Mouse (Mus musculus) CH12.LX (cell line): ENCODE measurements at regions not wholly inside any gene's neighbourhood (a gene's known extent, or its start where the extent isn't known, plus 50 kb on each side); places are given as distances from the start of the nearest gene placed in this dataset.

ENCODE experiments used
- DNase-seq: peaks from one replicate; pipeline ENCODE4 v3.0.0-alpha.2; 2013; ENCODE audit errors: extremely low read depth
- H3K27ac ChIP-seq: 2 replicates; pipeline ENCODE4 v1.5.1; 2012; ENCODE audit warnings: low read depth, mild to moderate bottlenecking, control low read depth, moderate library complexity; ENCODE audit not compliant: insufficient read depth
- H3K27me3 ChIP-seq: replicated peaks from 2 replicates; pipeline ENCODE3; 2012; ENCODE audit warnings: inconsistent platforms
- H3K36me3 ChIP-seq, 2 experiments: replicated peaks in 1 of 2; 2 replicates each; pipeline versions ENCODE3 to v1.6.1; 2012; ENCODE audit warnings: inconsistent platforms in 1 of 2, low read length in 1 of 2, mild to moderate bottlenecking in 1 of 2, mixed read lengths in 1 of 2, moderate library complexity in 1 of 2; ENCODE audit not compliant: control insufficient read depth in 1 of 2, insufficient read depth in 1 of 2
- H3K4me1 ChIP-seq, 2 experiments: 2 replicates each; pipeline ENCODE4 v1.6.1; 2012; ENCODE audit warnings: inconsistent platforms in 1 of 2, moderate library complexity in 1 of 2; ENCODE audit not compliant: insufficient read depth in 2 of 2, control insufficient read depth in 1 of 2
- H3K4me2 ChIP-seq: 2 replicates; pipeline ENCODE4 v1.6.1; 2012; ENCODE audit warnings: low read depth, mild to moderate bottlenecking, control low read depth; ENCODE audit not compliant: poor library complexity, insufficient read depth, severe bottlenecking
- H3K4me3 ChIP-seq, 3 experiments: fragments of 150-350 bp in 1 of 3; sonication (generic) in 1 of 3; replicated peaks in 1 of 3; 2 replicates each; pipeline versions ENCODE3 to v1.5.1; 2011 to 2012; ENCODE audit warnings: low read depth in 2 of 3, low read length in 2 of 3, mild to moderate bottlenecking in 2 of 3, moderate library complexity in 2 of 3, control low read depth in 1 of 3, improper control_type of control experiment in 1 of 3, inconsistent platforms in 1 of 3, mixed read lengths in 1 of 3; ENCODE audit not compliant: poor library complexity in 1 of 3
- H3K79me2 ChIP-seq: replicated peaks from 2 replicates; pipeline ENCODE4 v1.6.1; 2012; ENCODE audit warnings: mild to moderate bottlenecking, moderate library complexity; ENCODE audit not compliant: control insufficient read depth, poor library complexity, insufficient read depth, severe bottlenecking; ENCODE audit errors: extremely low read depth
- H3K9ac ChIP-seq: 2 replicates; pipeline ENCODE4 v1.6.1; 2012; ENCODE audit warnings: low read depth, mild to moderate bottlenecking, control low read depth, moderate library complexity; ENCODE audit not compliant: insufficient read depth
- H3K9me3 ChIP-seq: replicated peaks from 2 replicates; pipeline ENCODE3; 2012; ENCODE audit warnings: low read length, inconsistent platforms, mixed read lengths
- CHD2 ChIP-seq: IDR thresholded peaks from 2 replicates; pipeline ENCODE4 v1.6.1; 2011; ENCODE audit warnings: low read length, improper control_type of control experiment
- CTCF ChIP-seq, 2 experiments: IDR thresholded peaks in 1 of 2; conservative IDR thresholded peaks in 1 of 2; 2 replicates each; pipeline ENCODE4 v1.5.1; 2011 to 2012; ENCODE audit warnings: low read depth in 2 of 2, low read length in 2 of 2, improper control_type of control experiment in 1 of 2, inconsistent platforms in 1 of 2, mild to moderate bottlenecking in 1 of 2, moderate library complexity in 1 of 2
- ELF1 ChIP-seq: IDR thresholded peaks from 2 replicates; pipeline ENCODE4 v1.6.1; 2014; ENCODE audit warnings: low read depth, mild to moderate bottlenecking, inconsistent platforms, low read length, improper control_type of control experiment
- ETS1 ChIP-seq: conservative IDR thresholded peaks from 2 replicates; pipeline ENCODE4 v1.6.1; 2012; ENCODE audit warnings: low read depth, mild to moderate bottlenecking, inconsistent platforms, low read length, improper control_type of control experiment, moderate library complexity
- HCFC1 ChIP-seq: IDR thresholded peaks from 2 replicates; pipeline ENCODE4 v1.6.1; 2012; ENCODE audit warnings: low read depth, mild to moderate bottlenecking, inconsistent platforms, low read length, improper control_type of control experiment
- IRF4 ChIP-seq: IDR thresholded peaks from 2 replicates; pipeline ENCODE4 v1.6.1; 2014; ENCODE audit warnings: low read depth, mild to moderate bottlenecking, inconsistent platforms, low read length, improper control_type of control experiment
- JUND ChIP-seq: conservative IDR thresholded peaks from 2 replicates; pipeline ENCODE4 v1.6.1; 2011; ENCODE audit warnings: low read depth, low read length, improper control_type of control experiment
- MAZ ChIP-seq: IDR thresholded peaks from 2 replicates; pipeline ENCODE4 v1.6.1; 2012; ENCODE audit warnings: low read depth, mild to moderate bottlenecking, inconsistent platforms, low read length, improper control_type of control experiment, moderate library complexity
- MEF2A ChIP-seq: IDR thresholded peaks from 2 replicates; pipeline ENCODE4 v1.6.1; 2014; ENCODE audit warnings: low read depth, mild to moderate bottlenecking, inconsistent platforms, low read length, improper control_type of control experiment, borderline replicate concordance
- MXI1 ChIP-seq: IDR thresholded peaks from 2 replicates; pipeline ENCODE4 v1.6.1; 2011; ENCODE audit warnings: mild to moderate bottlenecking, low read depth, low read length, improper control_type of control experiment
- NELFE ChIP-seq: IDR thresholded peaks from 2 replicates; pipeline ENCODE4 v1.6.1; 2011; ENCODE audit warnings: low read depth, low read length, improper control_type of control experiment
- PAX5 ChIP-seq: IDR thresholded peaks from 2 replicates; pipeline ENCODE4 v1.6.1; 2012; ENCODE audit warnings: low read length, inconsistent platforms, mixed read lengths
- POLR2A ChIP-seq: IDR thresholded peaks from 2 replicates; pipeline ENCODE4 v1.6.1; 2011; ENCODE audit warnings: low read depth, mild to moderate bottlenecking, improper control_type of control experiment, low read length
- POLR2AphosphoS2 ChIP-seq: IDR thresholded peaks from 2 replicates; pipeline ENCODE4 v1.6.1; 2011; ENCODE audit warnings: low read depth, low read length, improper control_type of control experiment
- RCOR1 ChIP-seq: conservative IDR thresholded peaks from 2 replicates; pipeline ENCODE4 v1.6.1; 2012; ENCODE audit warnings: low read depth, mild to moderate bottlenecking, inconsistent platforms, low read length, improper control_type of control experiment
- SIN3A ChIP-seq: IDR thresholded peaks from 2 replicates; pipeline ENCODE4 v1.6.1; 2012; ENCODE audit warnings: low read length, improper control_type of control experiment, inconsistent platforms
- TBP ChIP-seq: conservative IDR thresholded peaks from 2 replicates; pipeline ENCODE4 v1.6.1; 2011; ENCODE audit warnings: low read depth, low read length, improper control_type of control experiment
- USF2 ChIP-seq: conservative IDR thresholded peaks from 2 replicates; pipeline ENCODE4 v1.6.1; 2011; ENCODE audit warnings: low read depth, low read length, improper control_type of control experiment
- ZMIZ1 ChIP-seq: IDR thresholded peaks from 2 replicates; pipeline ENCODE4 v1.6.1; 2012; ENCODE audit warnings: low read depth, mild to moderate bottlenecking, inconsistent platforms, low read length, improper control_type of control experiment
- ZNF384 ChIP-seq: IDR thresholded peaks from 2 replicates; pipeline ENCODE4 v1.6.1; 2012; ENCODE audit warnings: low read depth, low read length, improper control_type of control experiment, inconsistent platforms
- dilution Hi-C: fragments of 300-500 bp; cut with MboI; formaldehyde crosslinking; loops from 2 replicates; pipeline ENCODE4 v1.14.3; 2020; ENCODE audit warnings: low sequenced_read_pairs; ENCODE audit not compliant: extremely low pct_unique_long_range_greater_than_20kb, extremely low pct_ligation_motif_present
- in situ Hi-C: fragments of 300-500 bp; cut with MboI; formaldehyde crosslinking; loops from 3 replicates; pipeline ENCODE4 v1.14.3; 2019; ENCODE audit warnings: low sequenced_read_pairs, low pct_ligation_motif_present, low pct_unique_long_range_greater_than_20kb, mixed read lengths

GRCm38 (mm10) chr3:38297499-38297898, 187.1 kb downstream of the Ankrd50 start:
- dilution Hi-C loops: no loop called here
- Histone ChIP-seq H3K9ac (no peak overlapping the region), H3K4me2 (no peak overlapping the region), H3K9me3 (no peaks in the 10 kb centered on the region), H3K27me3 (no peaks in the 10 kb centered on the region), H3K36me3 (no peaks in the 10 kb centered on the region), H3K4me3 (no peak overlapping the region), H3K4me1 (no peaks in the 10 kb centered on the region), H3K79me2 (no peaks in the 10 kb centered on the region), H3K27ac (no peak overlapping the region)
- in situ Hi-C loops: no loop called here
- TF ChIP-seq ETS1 (no peak), POLR2AphosphoS2 (no peak), CHD2 (no peak), ELF1 (no peak), PAX5 (no peak)
- no peak for DNase-seq

- no peak overlapping the region for H3K4me2 ChIP-seq
- no peak for TF ChIP-seq ELF1
- no peak for TF ChIP-seq CTCF (conservative IDR thresholded peaks at IDR 0.05 in 1 of 2, IDR thresholded peaks at IDR 0.05 in 1 of 2; ENCODE audit: low read depth in 2 of 2, low read length in 2 of 2)
- TF ChIP-seq IRF4: no peak
- no peak for TF ChIP-seq SIN3A
- TF ChIP-seq JUND: no peak
- no peak for TF ChIP-seq MXI1
- TF ChIP-seq TBP: no peak
- TF ChIP-seq MAZ: no peak
- TF ChIP-seq MEF2A: no peak
- TF ChIP-seq POLR2A: no peak
- no peak for TF ChIP-seq NELFE
- TF ChIP-seq HCFC1: no peak
- TF ChIP-seq RCOR1: no peak
- TF ChIP-seq ZMIZ1: no peak
- TF ChIP-seq ZNF384: no peak
- TF ChIP-seq USF2: no peak
- dilution Hi-C loops: no loop called here
- in situ Hi-C loops: no loop called here
- H3K79me2 ChIP-seq: no peaks in the 10 kb centered on the region
- H3K9ac ChIP-seq: no peak overlapping the region
- H3K9me3 ChIP-seq: no peaks in the 10 kb centered on the region
- no peaks in the 10 kb centered on the region for H3K36me3 ChIP-seq
- H3K27ac ChIP-seq: no peak overlapping the region
- H3K4me1 ChIP-seq: peaks cover 0 to under 1% of the 10 kb centered on the region in 2 experiments; a peak in 1 of 4 replicates
- no peaks in the 10 kb centered on the region for H3K27me3 ChIP-seq
- no peak for DNase-seq
- H3K4me3 ChIP-seq: no peak overlapping the region
Measured at GRCm38 (mm10) chr3:38289062-38289461, 195.6 kb downstream of the Ankrd50 start.
